Mouse (Mus musculus) embryonic facial prominence, embryonic 11.5 days (tissue): ENCODE measurements around the gene Dcun1d2. TPM values are rescaled to one million over a fixed set of nuclear protein-coding genes. Genes with fewer than 3 reads are reported as not detected.
A peak's percentile ranks its signal among the peaks of the same experiment; 100 is the strongest.

Experiments
- ATAC-seq: fragments of 200-750 bp; cut with Nextera tagmentation; replicated peaks from 2 replicates; pipeline ENCODE4 v1.8.0; 2017; ENCODE audit warnings: low read depth; ENCODE audit not compliant: insufficient number of reproducible peaks, low FRiP score, low TSS enrichment
- DNase-seq: peaks from one replicate; pipeline ENCODE4 v3.0.0-alpha.2; 2015; ENCODE audit warnings: low spot score
- H3K27ac ChIP-seq: fragments of 300-500 bp; sonication (generic); replicated peaks from 2 replicates; pipeline ENCODE4 v1.5.1; 2014; ENCODE audit warnings: mild to moderate bottlenecking, low read depth, low read length, control low read depth
- H3K27me3 ChIP-seq: fragments of 300-500 bp; sonication (generic); 2 replicates; pipeline ENCODE4 v1.6.1; 2014; ENCODE audit warnings: mild to moderate bottlenecking, low read length, moderate library complexity, mixed read lengths; ENCODE audit not compliant: control insufficient read depth, insufficient read depth
- H3K36me3 ChIP-seq: fragments of 300-500 bp; sonication (generic); replicated peaks from 2 replicates; pipeline ENCODE4 v1.6.1; 2014; ENCODE audit warnings: low read depth, mild to moderate bottlenecking, low read length, moderate library complexity, mixed read lengths; ENCODE audit not compliant: control insufficient read depth, insufficient read depth
- H3K4me1 ChIP-seq: fragments of 300-500 bp; sonication (generic); 2 replicates; pipeline ENCODE4 v1.6.1; 2014; ENCODE audit warnings: low read length, mixed read lengths; ENCODE audit not compliant: control insufficient read depth, insufficient read depth
- H3K4me2 ChIP-seq: fragments of 300-500 bp; sonication (generic); 2 replicates; pipeline ENCODE4 v1.6.1; 2014; ENCODE audit warnings: low read depth, mild to moderate bottlenecking, control low read depth, low read length, moderate library complexity
- H3K4me3 ChIP-seq: fragments of 300-500 bp; sonication (generic); 2 replicates; pipeline ENCODE4 v1.5.1; 2014; ENCODE audit warnings: low read depth, low read length, control low read depth
- H3K9ac ChIP-seq: fragments of 300-500 bp; sonication (generic); replicated peaks from 2 replicates; pipeline ENCODE4 v1.6.1; 2014; ENCODE audit warnings: mild to moderate bottlenecking, control low read depth, low read length
- H3K9me3 ChIP-seq: fragments of 300-500 bp; sonication (generic); replicated peaks from 2 replicates; pipeline ENCODE4 v1.6.1; 2016; ENCODE audit warnings: mild to moderate bottlenecking, low read length, inconsistent platforms, mixed read lengths; ENCODE audit not compliant: control insufficient read depth
- WGBS: fragments of 180-500 bp; shearing (Covaris S2); extraction: QIAGEN DNeasy Blood & Tissue Kit; methylation state at CpG from one replicate; pipeline ENCODE4 v1.1.7; 2014; 5-methylcytosine and 5-hydroxymethylcytosine counted together
- polyA plus RNA-seq: library from polyadenylated mRNA; unstranded; fragments of >200 nt; fragmentation: Nextera tagmentation; extraction: Ambion mirVana; gene quantifications from 2 replicates; pipeline ENCODE4 v1.2.1, GENCODE M21; 2014

Dcun1d2 gene
- polyA plus RNA-seq, 1 experiment from 2014 or later, result 31.7 TPM

DNA sequence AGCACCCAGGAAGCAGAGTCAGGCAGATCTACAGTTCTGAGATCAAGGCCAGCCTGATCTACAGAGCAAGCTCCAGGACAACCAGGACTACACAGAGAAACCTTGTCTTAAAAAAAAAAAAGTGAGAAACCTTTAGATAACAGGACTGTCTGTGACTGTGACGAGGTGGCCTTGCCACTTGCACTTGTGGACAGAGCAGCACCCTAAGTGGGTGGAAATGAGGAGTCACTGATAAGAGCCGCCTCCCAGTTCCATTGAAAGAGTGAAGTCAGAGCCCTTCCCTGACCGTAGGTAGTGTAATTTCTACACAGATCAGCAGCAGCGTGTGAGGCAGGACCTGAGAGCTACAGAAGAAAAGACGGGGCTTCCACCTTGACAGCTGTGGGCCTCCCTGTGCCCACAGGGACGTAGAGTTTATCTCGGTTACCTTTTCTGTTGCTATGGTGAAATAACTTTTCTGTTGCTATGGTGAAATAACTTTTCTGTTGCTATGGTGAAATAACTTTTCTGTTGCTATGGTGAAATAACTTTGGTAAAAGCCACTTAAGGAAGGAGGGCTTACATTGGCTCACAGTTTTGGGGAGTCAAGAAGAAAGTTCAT lies 18.5 kb upstream of the Dcun1d2 start:
- Histone ChIP-seq H3K27me3 (no peaks in the 10 kb centered on the region), H3K4me2 (no peak overlapping the region), H3K9ac (no peak overlapping the region), H3K36me3 (peaks cover 3% of the 10 kb centered on the region), H3K4me1 (no peaks in the 10 kb centered on the region), H3K4me3 (no peak overlapping the region), H3K27ac (no peak overlapping the region), H3K9me3 (no peaks in the 10 kb centered on the region; the same call in 1 of the 2 replicates)
- ATAC-seq (no peak), DNase-seq (no peak)
- 85% methylated on average over 7 of the region's 7 CpGs for WGBS

DNA sequence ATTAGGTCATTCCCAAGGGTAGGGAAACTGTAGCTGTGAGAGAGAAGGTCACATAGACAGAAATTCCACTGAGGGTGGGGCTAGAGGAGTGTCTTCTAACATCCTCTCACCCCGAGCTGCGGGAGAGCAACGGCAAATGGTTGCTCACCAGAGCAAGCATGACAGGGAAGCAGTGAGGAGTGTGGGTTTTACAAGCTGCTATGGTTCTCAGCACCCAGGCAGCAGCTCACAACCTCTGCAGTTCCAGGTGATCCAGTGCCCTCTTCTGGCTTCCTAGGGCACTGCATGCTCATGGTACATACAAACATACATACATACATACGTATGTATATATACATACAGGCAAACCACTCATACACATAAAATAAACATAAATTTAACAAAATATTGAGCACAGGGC lies 18.0 kb upstream of the Dcun1d2 start:
- H3K36me3 ChIP-seq, result peaks cover 3% of the 10 kb centered on the region
- WGBS, result 96% methylated on average over 4 of the region's 4 CpGs
- no peaks in the 10 kb centered on the region; the same call in 1 of the 2 replicates for H3K9me3 ChIP-seq

DNA sequence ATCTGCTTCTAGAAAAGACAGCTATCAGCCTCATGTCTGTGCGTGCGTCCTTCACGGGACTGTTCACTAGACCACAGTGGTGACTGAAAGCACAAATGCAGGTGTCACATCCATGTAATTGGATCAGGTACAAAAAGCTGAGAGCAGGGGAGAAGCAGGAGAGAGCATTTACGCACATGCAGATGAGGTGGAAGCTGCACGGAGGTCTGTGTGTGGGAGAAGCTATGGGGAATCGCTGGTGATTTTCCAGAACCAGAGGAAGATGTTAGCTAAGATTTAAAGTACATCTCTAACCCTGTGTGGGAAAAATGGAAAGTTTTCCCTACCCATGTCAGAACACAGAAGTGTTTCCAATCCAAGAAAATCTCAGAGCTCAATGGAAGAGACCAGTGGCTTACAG lies 17.5 kb upstream of the Dcun1d2 start:
- Histone ChIP-seq H3K4me3 (no peak overlapping the region), H3K27ac (no peak overlapping the region), H3K27me3 (no peaks in the 10 kb centered on the region), H3K9ac (no peak overlapping the region), H3K4me1 (no peaks in the 10 kb centered on the region), H3K36me3 (peaks cover 6% of the 10 kb centered on the region), H3K9me3 (no peaks in the 10 kb centered on the region; the same call in 1 of the 2 replicates), H3K4me2 (no peak overlapping the region)
- ATAC-seq, result no peak
- WGBS, result 93% methylated on average over 6 of the region's 6 CpGs
- no peak for DNase-seq

More for the DNA sequence above, 18.0 kb upstream of the Dcun1d2 start:
- no peak for ATAC-seq
- Histone ChIP-seq H3K4me1 (no peaks in the 10 kb centered on the region), H3K4me3 (no peak overlapping the region), H3K27ac (no peak overlapping the region), H3K4me2 (no peak overlapping the region), H3K9ac (no peak overlapping the region), H3K27me3 (no peaks in the 10 kb centered on the region)
- no peak for DNase-seq

DNA sequence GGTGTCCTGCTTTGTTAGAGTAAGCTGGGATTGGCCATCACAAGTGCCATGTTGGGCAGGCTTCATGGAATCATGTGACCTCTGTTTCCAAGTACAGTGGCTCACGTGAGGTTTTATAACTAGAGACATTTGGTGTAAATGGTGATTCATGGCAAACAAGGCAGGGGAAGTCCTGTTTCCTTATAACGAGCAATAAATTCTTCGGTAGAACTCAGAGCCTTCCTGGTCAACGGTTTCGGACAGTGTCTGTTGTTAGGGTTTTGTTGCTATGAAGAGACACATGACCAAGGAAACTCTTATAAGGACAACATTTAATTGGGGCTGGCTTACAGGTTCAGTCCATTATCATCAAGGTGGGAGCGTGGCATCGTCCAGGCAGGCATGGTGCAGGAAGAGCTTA lies 13.1 kb upstream of the Dcun1d2 start:
- WGBS, result 94% methylated on average over 7 of the region's 7 CpGs
- DNase-seq (no peak), ATAC-seq (no peak)
- H3K4me3 ChIP-seq, result no peak overlapping the region
- H3K9ac ChIP-seq, result no peak overlapping the region
- H3K4me1 ChIP-seq, result no peaks in the 10 kb centered on the region
- peaks cover 16% of the 10 kb centered on the region for H3K36me3 ChIP-seq
- H3K27ac ChIP-seq, result no peak overlapping the region
- no peak overlapping the region for H3K4me2 ChIP-seq
- no peaks in the 10 kb centered on the region; the same call in 1 of the 2 replicates for H3K9me3 ChIP-seq
- H3K27me3 ChIP-seq, result no peaks in the 10 kb centered on the region

DNA sequence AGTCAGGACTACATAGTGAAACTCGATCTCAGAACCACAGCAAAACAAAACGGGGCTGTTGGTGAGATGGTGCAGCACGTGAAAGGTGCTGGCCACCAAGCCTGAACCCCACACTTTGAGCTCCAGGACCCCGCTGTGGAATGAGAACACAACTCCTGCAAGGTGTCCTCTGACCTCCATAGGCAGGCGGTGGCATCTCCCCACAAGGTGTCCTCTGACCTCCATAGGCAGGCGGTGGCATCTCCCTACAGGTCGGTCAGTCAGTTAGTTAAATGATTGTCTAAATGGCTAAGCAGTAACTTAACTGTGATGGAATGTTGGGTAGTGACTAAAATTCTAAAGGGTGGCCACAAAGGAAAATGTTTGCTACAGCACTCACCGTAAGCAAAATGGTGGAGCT lies 11.6 kb upstream of the Dcun1d2 start:
- Histone ChIP-seq H3K27me3 (no peaks in the 10 kb centered on the region), H3K4me1 (no peaks in the 10 kb centered on the region), H3K9me3 (no peaks in the 10 kb centered on the region), H3K4me2 (no peak overlapping the region), H3K27ac (no peak overlapping the region), H3K36me3 (peaks cover 16% of the 10 kb centered on the region), H3K4me3 (no peak overlapping the region), H3K9ac (no peak overlapping the region)
- no peak for DNase-seq
- ATAC-seq, result no peak
- 96% methylated on average over 8 of the region's 8 CpGs for WGBS

DNA sequence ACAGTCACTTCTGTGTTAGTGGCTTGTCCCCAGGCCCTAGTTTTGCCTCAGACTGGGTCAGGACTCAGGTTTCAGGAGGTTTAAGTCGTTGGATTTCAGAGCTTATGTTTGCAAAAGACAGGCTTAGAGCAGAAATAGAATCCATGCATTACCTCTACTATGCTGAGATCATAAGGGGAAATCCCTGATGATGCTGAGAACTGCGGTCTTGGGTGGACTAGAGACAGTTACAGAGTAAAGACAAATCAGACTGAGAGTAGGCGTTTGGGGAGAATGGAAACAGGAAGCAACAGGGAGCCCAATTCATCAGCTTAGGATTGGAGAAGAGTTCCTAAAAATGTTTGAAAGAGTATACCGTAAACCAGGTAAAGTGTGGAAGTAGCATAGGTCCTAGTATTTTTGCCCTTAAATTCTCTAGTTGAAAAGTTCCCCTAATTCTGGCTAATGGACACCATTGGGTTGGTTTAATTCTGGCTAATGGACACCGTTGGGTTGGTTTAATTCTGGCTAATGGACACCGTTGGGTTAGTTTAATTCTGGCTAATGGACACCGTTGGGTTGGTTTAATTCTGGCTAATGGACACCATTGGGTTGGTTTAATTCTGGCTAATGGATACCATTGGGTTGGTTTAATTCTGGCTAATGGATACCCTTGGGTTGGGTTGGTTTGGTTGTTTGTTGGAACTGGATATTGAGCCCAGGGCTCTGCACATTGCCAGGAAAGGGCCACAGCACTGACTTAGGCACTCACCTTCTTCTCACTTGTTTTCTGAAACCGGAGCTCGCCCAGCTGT lies 5.9 kb upstream of the Dcun1d2 start:
- Histone ChIP-seq H3K4me1 (no peaks in the 10 kb centered on the region), H3K4me2 (no peak overlapping the region), H3K36me3 (peaks cover 8% of the 10 kb centered on the region), H3K27ac (no peak overlapping the region), H3K9ac (no peak overlapping the region), H3K9me3 (no peaks in the 10 kb centered on the region), H3K4me3 (no peak overlapping the region), H3K27me3 (no peaks in the 10 kb centered on the region)
- DNase-seq (no peak), ATAC-seq (no peak)
- 90% methylated on average over 9 of the region's 9 CpGs for WGBS

DNA sequence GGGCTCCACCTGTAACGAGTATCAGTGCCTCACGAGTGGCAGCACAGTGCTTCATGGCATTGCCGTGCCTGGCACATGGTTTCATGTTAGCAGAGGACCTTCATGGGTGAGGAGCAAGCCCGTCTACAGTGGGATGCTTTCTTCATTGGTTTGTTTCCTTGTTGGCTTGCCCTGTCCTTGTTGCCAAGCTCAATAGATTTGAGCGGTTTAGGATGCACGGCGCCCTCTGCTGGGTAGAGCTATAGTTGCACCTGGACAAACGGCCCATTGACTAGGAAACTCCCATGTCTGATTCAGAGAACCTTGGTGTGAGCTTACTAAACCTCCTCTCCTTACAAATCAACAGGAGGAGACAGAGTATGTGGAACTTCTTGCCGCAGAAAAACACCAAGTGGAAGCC lies 4.4 kb upstream of the Dcun1d2 start:
- no peak overlapping the region for H3K27ac ChIP-seq
- peak; percentile 76 for DNase-seq
- H3K4me1 ChIP-seq, result no peaks in the 10 kb centered on the region
- no peaks in the 10 kb centered on the region for H3K9me3 ChIP-seq
- H3K4me2 ChIP-seq, result no peak overlapping the region
- peaks cover 8% of the 10 kb centered on the region for H3K36me3 ChIP-seq
- 26% methylated on average over 9 of the region's 9 CpGs for WGBS
- H3K27me3 ChIP-seq, result no peaks in the 10 kb centered on the region
- no peak for ATAC-seq
- H3K4me3 ChIP-seq, result no peak overlapping the region
- no peak overlapping the region for H3K9ac ChIP-seq

DNA sequence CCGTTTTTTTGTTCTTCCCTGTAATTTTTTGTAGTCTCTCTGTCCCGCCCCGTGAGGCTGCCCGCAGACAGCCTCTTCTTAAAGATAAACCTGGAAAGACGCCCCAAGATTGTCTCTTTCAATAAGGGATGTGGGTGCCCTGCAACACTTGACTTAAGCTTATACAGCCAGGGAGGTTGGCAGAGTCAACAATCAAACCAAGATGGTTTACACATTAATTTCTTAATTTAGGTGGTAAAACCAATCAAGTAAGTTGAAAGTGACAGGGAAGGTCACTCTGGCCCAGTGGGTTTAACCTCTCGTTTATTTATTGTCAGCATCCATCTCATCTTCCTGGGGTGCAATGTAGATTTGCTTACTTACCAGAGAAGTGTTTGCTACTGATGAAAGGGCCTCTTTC lies 715 bp upstream of the Dcun1d2 start:
- WGBS, result 4% methylated on average over 6 of the region's 6 CpGs
- no peak for ATAC-seq
- peak overlapping the region; percentile 60 for H3K4me2 ChIP-seq
- no peak for DNase-seq
- peak overlapping the region; percentile 77 for H3K4me3 ChIP-seq
- peak overlapping the region; percentile 73 for H3K9ac ChIP-seq
- no peaks in the 10 kb centered on the region for H3K27me3 ChIP-seq
- H3K9me3 ChIP-seq, result no peaks in the 10 kb centered on the region
- no peaks in the 10 kb centered on the region for H3K36me3 ChIP-seq
- H3K27ac ChIP-seq, result no peak overlapping the region
- H3K4me1 ChIP-seq, result 0 out of 2 replicates have a peak, but pooled peaks cover 4% of the 10 kb centered on the region
